Mouse (Mus musculus) frontal cortex, postnatal 10 days (tissue): ENCODE results near the gene Tmem53.
A peak's percentile ranks its signal among the peaks of the same experiment; 100 is the strongest.

Source experiments
- DNase-seq, 2 experiments: peaks; one replicate each; pipeline ENCODE4 v3.0.0; 2022; ENCODE audit warnings: low spot score in 2 of 2, mixed read lengths in 1 of 2

Gene Tmem53

DNA sequence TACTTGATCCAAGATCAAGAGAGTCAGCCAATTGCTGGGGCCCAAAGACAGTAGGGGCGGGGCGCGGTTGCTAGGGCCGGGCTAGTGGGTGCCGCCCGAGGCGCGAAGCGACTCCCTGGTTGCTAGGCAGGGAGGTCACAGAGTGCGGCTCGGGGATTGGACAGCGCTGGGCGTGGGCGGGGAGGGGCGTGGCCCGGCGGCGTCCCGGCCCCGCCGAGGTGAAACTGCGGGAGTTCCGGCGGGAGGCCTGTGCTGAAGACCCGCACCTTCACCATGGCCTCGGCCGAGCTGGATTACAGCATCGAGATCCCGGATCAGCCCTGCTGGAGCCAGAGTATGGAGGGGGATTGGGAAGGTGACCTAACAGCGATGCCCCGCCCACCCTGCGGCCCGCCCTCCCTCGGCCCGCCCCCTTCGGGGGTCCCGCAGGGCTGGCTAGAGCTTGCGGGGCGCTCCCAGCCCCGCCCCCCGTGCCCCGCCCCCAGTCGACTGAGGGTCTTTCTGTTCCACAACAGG lies at the start of gene Tmem53, which contains the start of gene Armh1:
Tmem53 (plus strand) TSS at position 151 of the 516 bp plus-strand sequence.
Armh1 (minus strand) TSS at position 325 of the 516 bp plus-strand sequence.
- DNase-seq: peak; percentile 72 to 81

GRCm38 (mm10) chr4:117202046-117202991 lies 49.4 kb upstream of the Tmem53 start:
- DNase-seq: no peak

GRCm38 (mm10) chr4:117202992-117203354 lies 48.8 kb upstream of the Tmem53 start:
- DNase-seq: no peak

DNA sequence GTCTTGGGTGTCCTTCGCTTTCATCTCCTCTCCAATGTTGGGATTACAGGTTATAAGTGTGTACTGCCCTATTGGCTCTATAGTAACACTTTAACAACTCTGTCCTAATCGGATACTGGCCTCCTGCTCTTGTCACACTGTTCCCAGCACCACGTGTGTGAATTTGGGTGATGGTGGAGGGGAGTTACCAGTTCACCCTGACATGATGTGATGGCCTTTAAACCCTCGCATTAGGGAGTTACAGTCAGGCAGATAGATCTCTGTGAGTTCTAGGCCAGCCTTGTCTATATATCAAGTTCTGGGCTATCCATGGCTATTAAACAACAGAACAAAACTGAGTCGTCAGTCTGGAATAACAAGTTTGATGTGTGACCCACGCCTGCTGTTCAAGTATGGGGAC lies 42.2 kb upstream of the Tmem53 start:
- no peak for DNase-seq

- peak in 1 of 2 experiments; percentile 48 for DNase-seq
Observed at GRCm38 (mm10) chr4:117210147-117211074, 41.3 kb upstream of the Tmem53 start.

DNA sequence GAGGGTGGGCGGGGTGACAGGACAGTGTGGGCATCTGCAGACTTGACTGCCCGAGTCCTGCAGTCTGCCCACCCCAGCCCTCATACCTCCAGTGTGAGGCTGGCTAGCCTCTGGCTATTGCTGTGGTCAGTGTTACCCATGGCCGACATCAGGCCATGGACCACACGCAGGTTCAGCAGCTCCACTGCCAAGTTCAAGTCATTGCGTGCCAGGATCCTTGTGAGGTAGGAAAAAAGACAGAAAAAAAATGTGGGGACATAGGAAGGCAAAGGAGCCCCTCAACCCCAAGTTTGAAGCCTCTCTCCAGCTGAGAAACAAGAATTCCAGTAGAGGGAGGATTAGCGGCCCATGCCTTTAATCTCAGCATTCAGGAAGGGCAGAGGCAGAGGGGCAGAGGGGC lies 37.5 kb upstream of the Tmem53 start:
- DNase-seq: no peak

DNA sequence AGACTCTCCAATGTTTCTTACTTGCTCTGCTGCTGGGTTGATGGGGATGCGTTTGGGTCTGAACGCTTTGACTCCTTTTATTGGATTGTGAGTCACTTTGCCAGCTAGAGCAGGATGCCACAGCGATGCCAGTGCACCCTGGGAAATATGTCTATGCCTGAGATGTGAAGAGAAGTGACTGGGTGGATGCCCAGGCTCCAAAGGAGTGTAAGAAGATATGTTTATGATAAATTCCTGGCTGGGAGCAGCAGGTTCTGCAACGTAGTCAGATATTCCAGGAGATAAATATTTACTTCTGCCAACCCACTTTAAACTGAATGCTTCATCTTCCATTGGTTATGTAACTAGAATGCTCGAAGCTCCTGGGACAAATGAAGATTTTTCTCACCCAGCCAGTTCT lies 34.7 kb upstream of the Tmem53 start:
- DNase-seq: no peak

DNA sequence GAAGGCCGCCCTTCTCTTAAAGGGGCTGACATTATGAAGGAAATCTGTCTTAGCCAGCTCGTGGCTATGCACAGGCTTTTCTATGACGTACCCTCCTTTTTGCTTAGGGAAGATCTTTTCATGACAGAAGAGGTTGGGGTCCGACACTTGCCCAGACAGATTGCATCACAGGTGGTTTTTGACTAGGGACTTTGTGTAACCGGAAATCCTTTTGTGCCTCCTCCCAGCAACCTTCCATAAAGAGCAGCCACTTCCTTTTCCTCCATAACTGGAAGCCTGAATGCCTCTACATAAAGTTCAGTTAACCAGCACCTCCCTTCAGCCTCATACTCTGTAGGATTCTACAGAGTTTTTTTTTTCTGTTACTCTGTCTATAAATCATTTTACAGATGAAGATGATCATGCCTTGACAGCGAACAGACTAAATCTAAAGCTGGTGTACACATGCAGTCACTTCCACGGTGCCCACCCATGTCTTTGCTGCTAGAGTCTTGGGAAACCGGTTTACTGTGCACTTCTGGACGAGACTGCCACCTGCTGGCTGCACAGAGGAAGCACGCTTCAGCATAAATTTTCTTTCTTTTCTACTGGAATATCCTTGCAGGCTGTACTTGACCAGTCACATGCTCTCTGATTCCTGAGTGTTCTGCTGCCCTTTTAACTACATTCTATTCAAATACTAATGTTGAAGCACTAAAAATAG lies 33.1 kb upstream of the Tmem53 start:
- peak in 1 of 2 experiments; percentile 37 for DNase-seq

DNA sequence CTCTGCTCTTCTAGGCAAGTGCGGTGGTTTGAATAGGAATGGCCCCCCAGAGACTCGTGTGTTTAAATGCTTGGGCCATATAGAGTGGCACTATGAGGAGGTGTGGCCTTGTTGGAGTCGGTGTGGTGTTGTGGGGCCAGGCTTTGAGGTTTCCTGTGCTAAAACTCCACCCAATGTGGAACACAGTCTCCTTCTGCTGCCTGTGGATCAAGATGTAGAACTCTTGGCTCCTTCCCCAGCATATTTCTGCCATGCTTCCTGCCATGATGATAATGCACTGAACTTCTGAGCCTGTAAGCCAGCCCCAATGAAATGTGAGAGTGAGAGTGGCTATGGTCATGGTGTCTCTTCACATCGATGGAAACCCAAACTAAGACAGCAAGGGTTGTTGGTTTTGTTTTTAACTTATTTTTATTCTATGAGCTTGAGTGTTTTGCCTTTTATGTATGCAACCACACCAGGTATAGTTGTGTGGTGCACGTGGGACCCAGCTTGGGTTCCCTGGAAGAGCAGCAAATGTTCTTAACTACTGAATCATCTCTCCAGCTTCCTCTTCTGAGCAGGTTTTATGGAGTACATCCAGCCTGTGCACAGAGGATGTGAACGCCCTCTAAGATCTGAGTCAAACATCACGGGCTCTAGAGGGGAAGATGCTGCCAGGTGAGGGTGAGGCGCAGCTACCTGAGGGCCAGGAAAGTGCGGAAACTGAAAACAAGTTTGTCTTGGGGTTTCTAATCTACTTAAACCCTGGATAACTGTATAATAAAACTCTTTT lies 30.8 kb upstream of the Tmem53 start:
- no peak for DNase-seq

- DNase-seq: no peak
Observed at GRCm38 (mm10) chr4:117221836-117222235, 29.9 kb upstream of the Tmem53 start.

DNA sequence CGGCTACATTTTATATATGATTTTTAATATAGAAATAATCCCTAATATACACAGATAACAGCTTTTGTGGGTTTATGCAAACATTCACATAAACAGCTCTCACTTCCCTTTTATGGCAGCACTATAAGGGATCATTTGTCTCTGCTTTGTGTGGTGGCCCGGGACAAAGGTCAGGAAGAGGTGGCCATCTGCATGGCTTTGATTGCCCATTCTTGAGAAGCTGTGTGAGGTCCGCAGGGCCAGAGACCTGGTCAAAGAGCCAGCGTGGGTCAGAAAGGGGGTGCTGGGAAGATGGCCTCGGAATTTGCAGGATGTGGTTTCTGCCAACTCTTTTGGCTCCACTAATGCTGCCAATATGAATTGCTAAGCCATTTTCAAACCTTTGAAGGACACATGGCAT lies 28.8 kb upstream of the Tmem53 start:
- no peak for DNase-seq

DNA sequence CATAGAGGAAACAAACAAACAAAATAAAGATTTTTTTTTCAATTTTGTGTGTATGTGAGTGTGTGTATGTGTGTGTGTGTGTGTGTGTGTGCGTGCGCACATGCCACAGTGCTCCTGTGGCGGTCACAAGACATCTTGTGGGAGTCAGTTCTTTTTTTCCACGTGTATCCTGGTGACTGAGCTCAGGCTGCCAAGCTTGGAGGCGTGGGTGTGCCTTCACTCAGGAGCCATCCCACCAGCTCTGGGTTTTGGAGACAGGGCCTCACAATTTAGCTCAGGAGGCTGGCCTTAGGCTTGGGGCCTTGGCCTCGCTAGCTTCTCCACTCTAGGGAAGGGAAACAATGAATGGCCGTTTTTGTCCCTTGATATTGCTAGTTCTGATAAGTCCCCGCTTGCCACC lies 27.6 kb upstream of the Tmem53 start:
- no peak for DNase-seq

- no peak for DNase-seq
Observed at GRCm38 (mm10) chr4:117225250-117225649, 26.5 kb upstream of the Tmem53 start.

DNA sequence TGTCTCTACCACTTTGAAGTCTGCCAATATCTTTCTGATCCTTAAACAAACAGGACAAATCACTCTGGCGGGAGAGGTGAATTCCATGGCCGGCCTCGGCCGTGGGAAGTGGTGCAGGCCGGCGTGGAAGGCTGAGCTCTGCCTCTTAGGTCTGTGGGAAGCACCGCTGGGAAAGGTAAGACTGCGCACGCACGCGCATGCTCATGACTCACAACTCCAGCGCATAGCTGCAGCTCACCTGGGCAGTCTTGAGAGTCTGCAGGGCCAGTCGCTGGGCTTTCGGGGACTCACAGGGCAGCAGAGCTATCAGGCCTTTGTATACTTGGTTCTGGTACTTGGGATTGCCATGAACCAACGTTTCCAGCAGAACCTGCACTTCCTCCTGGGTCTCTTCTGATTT lies 22.2 kb upstream of the Tmem53 start:
- no peak for DNase-seq

GRCm38 (mm10) chr4:117230331-117230730 lies 21.4 kb upstream of the Tmem53 start:
- no peak for DNase-seq

DNA sequence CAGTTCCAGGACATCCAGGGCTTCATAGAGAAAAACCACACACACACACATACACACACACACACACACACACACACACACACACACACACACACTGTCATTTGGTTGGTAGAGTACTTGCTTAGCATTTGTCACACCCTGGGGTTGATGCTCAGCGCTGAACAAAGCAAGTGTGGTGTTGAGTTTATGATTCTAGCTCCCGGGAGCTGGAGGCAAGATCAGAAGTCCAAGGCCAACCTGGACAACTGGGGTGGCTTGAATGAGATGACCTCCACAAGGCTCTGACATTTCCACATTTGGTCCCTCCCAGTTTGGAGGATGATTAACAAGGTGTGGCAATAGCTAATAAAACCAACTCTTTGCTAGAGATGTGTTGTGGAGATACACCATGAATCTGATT lies 20.5 kb upstream of the Tmem53 start:
- DNase-seq: no peak

- DNase-seq: no peak
Observed at GRCm38 (mm10) chr4:117234166-117234741, 17.5 kb upstream of the Tmem53 start.

- DNase-seq: no peak
Observed at GRCm38 (mm10) chr4:117235822-117236221, 15.9 kb upstream of the Tmem53 start.

- DNase-seq: no peak
Observed at GRCm38 (mm10) chr4:117239153-117239552, 12.6 kb upstream of the Tmem53 start.

GRCm38 (mm10) chr4:117240867-117241266 lies 10.9 kb upstream of the Tmem53 start:
- no peak for DNase-seq
